Mouse (Mus musculus): ENCODE measurements around the gene Cxcr1.

DNA sequence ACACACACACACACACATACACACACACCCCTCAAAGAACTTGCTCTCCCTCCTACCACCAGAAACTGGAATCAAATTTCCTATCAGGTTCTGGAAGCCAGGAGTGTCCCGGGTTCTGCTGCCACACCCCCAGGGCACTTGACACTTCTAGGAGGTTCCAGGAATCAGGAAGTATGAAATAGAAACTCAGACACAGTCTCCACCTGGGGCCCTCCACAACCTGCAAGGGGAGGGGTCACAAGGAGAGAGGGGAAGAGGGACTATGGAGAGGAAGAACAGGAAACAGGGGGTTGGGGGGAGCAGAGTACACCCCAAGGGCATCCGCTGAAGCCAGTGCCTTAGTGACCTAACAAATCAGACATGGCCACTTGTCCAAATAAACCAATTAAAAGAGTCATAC, 13.0 kb downstream of the Cxcr1 start:
- TF ChIP-seq CTCF (IDR thresholded peaks at IDR 0.05) = no peak
- no peak for TF ChIP-seq POLR2A (IDR thresholded peaks at IDR 0.05; ENCODE audit: insufficient read depth, low read depth, low read length)
- no peak for TF ChIP-seq EP300 (IDR thresholded peaks at IDR 0.05; ENCODE audit: insufficient read depth, low read depth, low read length)
